Mouse (Mus musculus): Measurements from ENCODE around the gene S100a3. TPM values are rescaled to one million over a fixed set of nuclear protein-coding genes. Genes with fewer than 3 reads are reported as not detected.

S100a3 gene
- polyA plus RNA-seq, 1 experiment from 2014 or later = 1.2 TPM

- Histone ChIP-seq H3K27me3 (ENCODE audit: control insufficient read depth, insufficient read depth, low read length) (no peaks in the 10 kb centered on the region), H3K9me3 (ENCODE audit: control insufficient read depth, low read length) (no peaks in the 10 kb centered on the region), H3K36me3 (ENCODE audit: control insufficient read depth, insufficient read depth, low read length) (no peaks in the 10 kb centered on the region), H3K27ac (replicated peaks) (no peak overlapping the region), H3K4me2 (replicated peaks; ENCODE audit: low read depth) (no peak overlapping the region), H3K9ac (ENCODE audit: low read length) (no peak overlapping the region), H3K4me1 (replicated peaks; ENCODE audit: control insufficient read depth, insufficient read depth) (no peaks in the 10 kb centered on the region), H3K4me3 (ENCODE audit: low read depth, low read length) (no peak overlapping the region)
- no peak for ATAC-seq (ENCODE audit: low FRiP score, low TSS enrichment)
- WGBS = 51% methylated on average over 10 of the region's 10 CpGs
- TF ChIP-seq CTCF (IDR thresholded peaks at IDR 0.05; ENCODE audit: low read depth) = no peak
- TF ChIP-seq EP300 (optimal IDR thresholded peaks at IDR 0.05) = no peak
- no peak for DNase-seq (ENCODE audit: low spot score)
These were observed 16.1 kb downstream of the S100a3 start for GRCm38 (mm10) chr3:90576351-90577001.

- 61% methylated on average over 7 of the region's 7 CpGs for WGBS
- Histone ChIP-seq H3K4me1 (replicated peaks; ENCODE audit: control insufficient read depth, insufficient read depth) (no peaks in the 10 kb centered on the region), H3K36me3 (ENCODE audit: control insufficient read depth, insufficient read depth, low read length) (no peaks in the 10 kb centered on the region), H3K4me3 (ENCODE audit: low read depth, low read length) (no peak overlapping the region), H3K4me2 (replicated peaks; ENCODE audit: low read depth) (no peak overlapping the region), H3K27me3 (ENCODE audit: control insufficient read depth, insufficient read depth, low read length) (no peaks in the 10 kb centered on the region), H3K9me3 (ENCODE audit: control insufficient read depth, low read length) (no peaks in the 10 kb centered on the region), H3K27ac (replicated peaks) (no peak overlapping the region), H3K9ac (ENCODE audit: low read length) (no peak overlapping the region)
- DNase-seq (ENCODE audit: low spot score) (no peak), ATAC-seq (ENCODE audit: low FRiP score, low TSS enrichment) (no peak)
- TF ChIP-seq CTCF (IDR thresholded peaks at IDR 0.05; ENCODE audit: low read depth) (no peak), EP300 (optimal IDR thresholded peaks at IDR 0.05) (no peak)
These were observed 19.1 kb downstream of the S100a3 start for GRCm38 (mm10) chr3:90579433-90579832.

- Histone ChIP-seq H3K27me3 (ENCODE audit: control insufficient read depth, insufficient read depth, low read length) (no peaks in the 10 kb centered on the region), H3K4me1 (replicated peaks; ENCODE audit: control insufficient read depth, insufficient read depth) (no peaks in the 10 kb centered on the region), H3K9me3 (ENCODE audit: control insufficient read depth, low read length) (no peaks in the 10 kb centered on the region), H3K4me2 (replicated peaks; ENCODE audit: low read depth) (no peak overlapping the region), H3K4me3 (ENCODE audit: low read depth, low read length) (no peak overlapping the region), H3K36me3 (ENCODE audit: control insufficient read depth, insufficient read depth, low read length) (no peaks in the 10 kb centered on the region), H3K9ac (ENCODE audit: low read length) (no peak overlapping the region), H3K27ac (replicated peaks) (no peak overlapping the region)
- 95% methylated on average over 5 of the region's 5 CpGs for WGBS
- ATAC-seq (ENCODE audit: low FRiP score, low TSS enrichment) (no peak), DNase-seq (ENCODE audit: low spot score) (no peak)
- TF ChIP-seq CTCF (IDR thresholded peaks at IDR 0.05; ENCODE audit: low read depth) = no peak
- no peak for TF ChIP-seq EP300 (optimal IDR thresholded peaks at IDR 0.05)
These were observed 20.8 kb downstream of the S100a3 start for GRCm38 (mm10) chr3:90581141-90581540.

GRCm38 (mm10) chr3:90582156-90582555 lies 21.8 kb downstream of the S100a3 start:
- WGBS = 94% methylated on average over 1 of the region's 1 CpGs
- no peak for ATAC-seq (ENCODE audit: low FRiP score, low TSS enrichment)

GRCm38 (mm10) chr3:90582556-90582955 lies 22.2 kb downstream of the S100a3 start:
- Histone ChIP-seq H3K4me2 (replicated peaks; ENCODE audit: low read depth) (no peak overlapping the region), H3K4me3 (ENCODE audit: low read depth, low read length) (no peak overlapping the region), H3K9ac (ENCODE audit: low read length) (no peak overlapping the region), H3K27me3 (ENCODE audit: control insufficient read depth, insufficient read depth, low read length) (no peaks in the 10 kb centered on the region), H3K36me3 (ENCODE audit: control insufficient read depth, insufficient read depth, low read length) (no peaks in the 10 kb centered on the region), H3K9me3 (ENCODE audit: control insufficient read depth, low read length) (no peaks in the 10 kb centered on the region), H3K4me1 (replicated peaks; ENCODE audit: control insufficient read depth, insufficient read depth) (peaks cover 5% of the 10 kb centered on the region), H3K27ac (replicated peaks) (no peak overlapping the region)
- ATAC-seq (ENCODE audit: low FRiP score, low TSS enrichment) (no peak), DNase-seq (ENCODE audit: low spot score) (no peak)
- WGBS = 89% methylated on average over 4 of the region's 4 CpGs
- no peak for TF ChIP-seq EP300 (optimal IDR thresholded peaks at IDR 0.05)
- no peak for TF ChIP-seq CTCF (IDR thresholded peaks at IDR 0.05; ENCODE audit: low read depth)

More at GRCm38 (mm10) chr3:90582156-90582555, 21.8 kb downstream of the S100a3 start:
- no peak for DNase-seq (ENCODE audit: low spot score)
- Histone ChIP-seq H3K4me3 (ENCODE audit: low read depth, low read length) (no peak overlapping the region), H3K27ac (replicated peaks) (no peak overlapping the region), H3K4me1 (replicated peaks; ENCODE audit: control insufficient read depth, insufficient read depth) (peaks cover 4% of the 10 kb centered on the region), H3K9me3 (ENCODE audit: control insufficient read depth, low read length) (no peaks in the 10 kb centered on the region), H3K9ac (ENCODE audit: low read length) (no peak overlapping the region), H3K4me2 (replicated peaks; ENCODE audit: low read depth) (no peak overlapping the region), H3K27me3 (ENCODE audit: control insufficient read depth, insufficient read depth, low read length) (no peaks in the 10 kb centered on the region), H3K36me3 (ENCODE audit: control insufficient read depth, insufficient read depth, low read length) (no peaks in the 10 kb centered on the region)
- TF ChIP-seq EP300 (optimal IDR thresholded peaks at IDR 0.05) (no peak), CTCF (IDR thresholded peaks at IDR 0.05; ENCODE audit: low read depth) (peak; percentile 61)

- 40% methylated on average over 3 of the region's 3 CpGs for WGBS
- Histone ChIP-seq H3K9ac (ENCODE audit: low read length) (no peak overlapping the region), H3K27me3 (ENCODE audit: control insufficient read depth, insufficient read depth, low read length) (no peaks in the 10 kb centered on the region), H3K27ac (replicated peaks) (no peak overlapping the region), H3K4me2 (replicated peaks; ENCODE audit: low read depth) (no peak overlapping the region), H3K36me3 (ENCODE audit: control insufficient read depth, insufficient read depth, low read length) (no peaks in the 10 kb centered on the region), H3K4me3 (ENCODE audit: low read depth, low read length) (no peak overlapping the region), H3K4me1 (replicated peaks; ENCODE audit: control insufficient read depth, insufficient read depth) (peaks cover 5% of the 10 kb centered on the region), H3K9me3 (ENCODE audit: control insufficient read depth, low read length) (no peaks in the 10 kb centered on the region)
- no peak; the same call in 1 of the 2 replicates for TF ChIP-seq CTCF (IDR thresholded peaks at IDR 0.05; ENCODE audit: low read depth)
- no peak for TF ChIP-seq EP300 (optimal IDR thresholded peaks at IDR 0.05)
- ATAC-seq (ENCODE audit: low FRiP score, low TSS enrichment) (no peak), DNase-seq (ENCODE audit: low spot score) (no peak)
These were observed 23.5 kb downstream of the S100a3 start for GRCm38 (mm10) chr3:90583893-90584292.
